Mouse (Mus musculus) natural killer cell, adult 2 months (primary cell): ENCODE results near the gene Actn3.
"Not testable (repeated sequence)": the region's sequence is repeated elsewhere in the genome, so short reads cannot be mapped to it uniquely, and the experiment has no call there.

Experiments used
- DNase-seq, 2 experiments: peaks; one replicate each; pipeline ENCODE4 v3.0.0; 2022; ENCODE audit warnings: low spot score in 2 of 2

Gene Actn3

GRCm38 (mm10) chr19:4877785-4878184 lies at the start of gene Actn3:
TSS of gene Actn3 (minus strand) at chr19:4877909.
- DNase-seq, result no peak

GRCm38 (mm10) chr19:4925121-4925860 lies 47.6 kb upstream of the Actn3 start:
- no peak for DNase-seq

GRCm38 (mm10) chr19:4919652-4920051 lies 41.9 kb upstream of the Actn3 start:
- no peak for DNase-seq

GRCm38 (mm10) chr19:4916827-4917226 lies 39.1 kb upstream of the Actn3 start:
- DNase-seq, result no peak

GRCm38 (mm10) chr19:4915924-4916603 lies 38.4 kb upstream of the Actn3 start:
- no peak for DNase-seq

GRCm38 (mm10) chr19:4909376-4909775 lies 31.7 kb upstream of the Actn3 start:
- DNase-seq, result no peak

GRCm38 (mm10) chr19:4908107-4908506 lies 30.4 kb upstream of the Actn3 start:
- peak in 1 of 2 experiments; percentile 37 for DNase-seq

- peak; percentile 66 to 74 for DNase-seq
Observed at GRCm38 (mm10) chr19:4905979-4906794, 28.5 kb upstream of the Actn3 start, which contains the start of gene Bbs1. TSS of gene Bbs1 (minus strand) at chr19:4906628.

GRCm38 (mm10) chr19:4899888-4900287 lies 22.2 kb upstream of the Actn3 start:
- no peak for DNase-seq

- no peak for DNase-seq
Observed at GRCm38 (mm10) chr19:4898972-4899371, 21.3 kb upstream of the Actn3 start.

- DNase-seq, result no peak
Observed at GRCm38 (mm10) chr19:4896780-4897520, 19.2 kb upstream of the Actn3 start.

- DNase-seq, result no peak
Observed at GRCm38 (mm10) chr19:4891798-4892197, 14.1 kb upstream of the Actn3 start.

- no peak for DNase-seq
Observed at GRCm38 (mm10) chr19:4889791-4890190, 12.1 kb upstream of the Actn3 start.

GRCm38 (mm10) chr19:4883961-4884360 lies 6.3 kb upstream of the Actn3 start:
- no peak for DNase-seq

GRCm38 (mm10) chr19:4879324-4879703 lies 1.6 kb upstream of the Actn3 start:
- DNase-seq, result no peak

GRCm38 (mm10) chr19:4878405-4879323 lies 955 bp upstream of the Actn3 start, which contains the start of gene Zdhhc24:
TSS of gene Zdhhc24 (plus strand) at chr19:4878668.
- peak; percentile 94 to 95 for DNase-seq

GRCm38 (mm10) chr19:4876755-4877154 lies 954 bp downstream of the Actn3 start:
- no peak for DNase-seq

GRCm38 (mm10) chr19:4876241-4876640 lies 1.5 kb downstream of the Actn3 start:
- DNase-seq, result no peak

- DNase-seq, result not testable (repeated sequence)
Observed at GRCm38 (mm10) chr19:4874613-4875012, 3.1 kb downstream of the Actn3 start.

- no peak for DNase-seq
Observed at GRCm38 (mm10) chr19:4865147-4865546, 12.6 kb downstream of the Actn3 start.
